Mouse (Mus musculus): ENCODE measurements at regions not wholly inside any gene's neighbourhood (a gene's known extent, or its start where the extent isn't known, plus 50 kb on each side); places are given as distances from the start of the nearest gene placed in this dataset.

GRCm38 (mm10) chr6:14819798-14820197, 64.7 kb upstream of the Ppp1r3a start:
- no peak for DNase-seq

GRCm38 (mm10) chr6:14824777-14825176, 69.7 kb upstream of the Ppp1r3a start:
- DNase-seq = no peak

DNA sequence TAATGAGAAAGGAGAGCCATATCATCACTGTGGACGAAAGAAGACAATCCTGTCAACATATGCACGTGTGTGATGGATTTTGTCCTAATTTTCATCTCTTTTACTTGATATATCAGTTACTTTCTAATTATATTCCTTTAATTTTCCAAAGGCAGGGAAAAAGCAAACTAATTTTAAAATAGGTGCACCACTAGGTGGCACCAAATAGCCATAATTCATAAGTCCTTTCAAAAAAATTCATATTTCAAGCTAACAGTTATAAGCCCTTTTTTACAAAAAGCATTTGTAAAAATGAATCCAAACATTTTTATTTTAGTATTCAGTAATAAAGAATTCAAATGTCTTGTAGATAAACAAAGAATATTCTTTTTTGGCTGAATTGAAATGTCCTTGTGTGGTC, 62.2 kb upstream of the Foxp2 start:
- peak; percentile 4 for DNase-seq
